Mouse (Mus musculus): ENCODE results near the gene Pon2.

The Pon2 gene

GRCm38 (mm10) chr6:5297321-5298091 lies 749 bp downstream of the Pon2 start:
- H3K4me1 ChIP-seq (replicated peaks; ENCODE audit: low read depth, low read length) = 0 out of 2 replicates have a peak, but pooled peaks cover 11% of the 10 kb centered on the region
- peak overlapping the region; percentile 77 for H3K4me3 ChIP-seq (replicated peaks; ENCODE audit: low read length)
- peaks cover 46% of the 10 kb centered on the region for H3K27me3 ChIP-seq (ENCODE audit: insufficient read depth, low read length)
- H3K36me3 ChIP-seq (ENCODE audit: insufficient read depth, low read length) = no peaks in the 10 kb centered on the region
- no peak for TF ChIP-seq NANOG (IDR thresholded peaks at IDR 0.05; ENCODE audit: borderline replicate concordance, low read length)
- no peak for TF ChIP-seq POU5F1 (IDR thresholded peaks at IDR 0.05; ENCODE audit: borderline replicate concordance, low read length)
- TF ChIP-seq CTCF (conservative IDR thresholded peaks at IDR 0.05; ENCODE audit: low read length) = no peak
- H3K9me3 ChIP-seq (ENCODE audit: low read length) = no peaks in the 10 kb centered on the region

GRCm38 (mm10) chr6:5296067-5296466 lies 2.2 kb downstream of the Pon2 start:
- H3K9me3 ChIP-seq (ENCODE audit: low read length) = no peaks in the 10 kb centered on the region
- no peak overlapping the region for H3K4me3 ChIP-seq (replicated peaks; ENCODE audit: low read length)
- H3K36me3 ChIP-seq (ENCODE audit: insufficient read depth, low read length) = no peaks in the 10 kb centered on the region
- TF ChIP-seq NANOG (IDR thresholded peaks at IDR 0.05; ENCODE audit: borderline replicate concordance, low read length) = no peak
- no peak for TF ChIP-seq POU5F1 (IDR thresholded peaks at IDR 0.05; ENCODE audit: borderline replicate concordance, low read length)
- no peak for TF ChIP-seq CTCF (conservative IDR thresholded peaks at IDR 0.05; ENCODE audit: low read length)
- H3K4me1 ChIP-seq (replicated peaks; ENCODE audit: low read depth, low read length) = 0 out of 2 replicates have a peak, but pooled peaks cover 11% of the 10 kb centered on the region
- peaks cover 46% of the 10 kb centered on the region for H3K27me3 ChIP-seq (ENCODE audit: insufficient read depth, low read length)

- no peak overlapping the region for H3K4me3 ChIP-seq (replicated peaks; ENCODE audit: low read length)
- 0 out of 2 replicates have a peak, but pooled peaks cover 11% of the 10 kb centered on the region for H3K4me1 ChIP-seq (replicated peaks; ENCODE audit: low read depth, low read length)
- peaks cover 37% of the 10 kb centered on the region for H3K27me3 ChIP-seq (ENCODE audit: insufficient read depth, low read length)
- no peaks in the 10 kb centered on the region for H3K36me3 ChIP-seq (ENCODE audit: insufficient read depth, low read length)
- no peak for TF ChIP-seq NANOG (IDR thresholded peaks at IDR 0.05; ENCODE audit: borderline replicate concordance, low read length)
- TF ChIP-seq POU5F1 (IDR thresholded peaks at IDR 0.05; ENCODE audit: borderline replicate concordance, low read length) = no peak
- TF ChIP-seq CTCF (conservative IDR thresholded peaks at IDR 0.05; ENCODE audit: low read length) = no peak; the same call in 1 of the 2 replicates
- H3K9me3 ChIP-seq (ENCODE audit: low read length) = no peaks in the 10 kb centered on the region
Measured at GRCm38 (mm10) chr6:5294659-5295449, 3.4 kb downstream of the Pon2 start.

- H3K4me1 ChIP-seq (replicated peaks; ENCODE audit: low read depth, low read length) = 0 out of 2 replicates have a peak, but pooled peaks cover 9% of the 10 kb centered on the region
- H3K9me3 ChIP-seq (ENCODE audit: low read length) = no peaks in the 10 kb centered on the region
- TF ChIP-seq NANOG (IDR thresholded peaks at IDR 0.05; ENCODE audit: borderline replicate concordance, low read length) (no peak), POU5F1 (IDR thresholded peaks at IDR 0.05; ENCODE audit: borderline replicate concordance, low read length) (no peak), CTCF (conservative IDR thresholded peaks at IDR 0.05; ENCODE audit: low read length) (no peak)
- H3K36me3 ChIP-seq (ENCODE audit: insufficient read depth, low read length) = no peaks in the 10 kb centered on the region
- H3K4me3 ChIP-seq (replicated peaks; ENCODE audit: low read length) = no peak overlapping the region
- peaks cover 25% of the 10 kb centered on the region for H3K27me3 ChIP-seq (ENCODE audit: insufficient read depth, low read length)
Measured at GRCm38 (mm10) chr6:5292841-5293240, 5.4 kb downstream of the Pon2 start.

GRCm38 (mm10) chr6:5291450-5291849 lies 6.8 kb downstream of the Pon2 start:
- TF ChIP-seq NANOG (IDR thresholded peaks at IDR 0.05; ENCODE audit: borderline replicate concordance, low read length) (no peak), POU5F1 (IDR thresholded peaks at IDR 0.05; ENCODE audit: borderline replicate concordance, low read length) (no peak), CTCF (conservative IDR thresholded peaks at IDR 0.05; ENCODE audit: low read length) (no peak)
- Histone ChIP-seq H3K27me3 (ENCODE audit: insufficient read depth, low read length) (peaks cover 12% of the 10 kb centered on the region), H3K36me3 (ENCODE audit: insufficient read depth, low read length) (no peaks in the 10 kb centered on the region), H3K9me3 (ENCODE audit: low read length) (no peaks in the 10 kb centered on the region), H3K4me3 (replicated peaks; ENCODE audit: low read length) (no peak overlapping the region), H3K4me1 (replicated peaks; ENCODE audit: low read depth, low read length) (no peaks in the 10 kb centered on the region)

- Histone ChIP-seq H3K9me3 (ENCODE audit: low read length) (no peaks in the 10 kb centered on the region), H3K4me3 (replicated peaks; ENCODE audit: low read length) (no peak overlapping the region), H3K4me1 (replicated peaks; ENCODE audit: low read depth, low read length) (no peaks in the 10 kb centered on the region), H3K36me3 (ENCODE audit: insufficient read depth, low read length) (no peaks in the 10 kb centered on the region), H3K27me3 (ENCODE audit: insufficient read depth, low read length) (no peaks in the 10 kb centered on the region)
- no peak for TF ChIP-seq POU5F1 (IDR thresholded peaks at IDR 0.05; ENCODE audit: borderline replicate concordance, low read length)
- no peak for TF ChIP-seq CTCF (conservative IDR thresholded peaks at IDR 0.05; ENCODE audit: low read length)
- no peak for TF ChIP-seq NANOG (IDR thresholded peaks at IDR 0.05; ENCODE audit: borderline replicate concordance, low read length)
Measured at GRCm38 (mm10) chr6:5287919-5288318, 10.3 kb downstream of the Pon2 start.

GRCm38 (mm10) chr6:5287392-5287791 lies 10.9 kb downstream of the Pon2 start:
- Histone ChIP-seq H3K9me3 (ENCODE audit: low read length) (no peaks in the 10 kb centered on the region), H3K4me3 (replicated peaks; ENCODE audit: low read length) (no peak overlapping the region), H3K36me3 (ENCODE audit: insufficient read depth, low read length) (no peaks in the 10 kb centered on the region), H3K27me3 (ENCODE audit: insufficient read depth, low read length) (no peaks in the 10 kb centered on the region), H3K4me1 (replicated peaks; ENCODE audit: low read depth, low read length) (no peaks in the 10 kb centered on the region)
- TF ChIP-seq NANOG (IDR thresholded peaks at IDR 0.05; ENCODE audit: borderline replicate concordance, low read length) = no peak
- no peak for TF ChIP-seq POU5F1 (IDR thresholded peaks at IDR 0.05; ENCODE audit: borderline replicate concordance, low read length)
- no peak for TF ChIP-seq CTCF (conservative IDR thresholded peaks at IDR 0.05; ENCODE audit: low read length)

GRCm38 (mm10) chr6:5282418-5282817 lies 15.8 kb downstream of the Pon2 start:
- Histone ChIP-seq H3K27me3 (ENCODE audit: insufficient read depth, low read length) (no peaks in the 10 kb centered on the region), H3K4me1 (replicated peaks; ENCODE audit: low read depth, low read length) (no peaks in the 10 kb centered on the region), H3K9me3 (ENCODE audit: low read length) (no peaks in the 10 kb centered on the region), H3K36me3 (ENCODE audit: insufficient read depth, low read length) (no peaks in the 10 kb centered on the region), H3K4me3 (replicated peaks; ENCODE audit: low read length) (no peak overlapping the region)
- TF ChIP-seq NANOG (IDR thresholded peaks at IDR 0.05; ENCODE audit: borderline replicate concordance, low read length) = no peak
- TF ChIP-seq POU5F1 (IDR thresholded peaks at IDR 0.05; ENCODE audit: borderline replicate concordance, low read length) = no peak
- TF ChIP-seq CTCF (conservative IDR thresholded peaks at IDR 0.05; ENCODE audit: low read length) = no peak

Measured in E14TG2a.4 (cell line).